Mouse (Mus musculus): ENCODE results near the gene Kcnk13.
A peak's percentile ranks its signal among the peaks of the same experiment; 100 is the strongest.

Gene Kcnk13

DNA sequence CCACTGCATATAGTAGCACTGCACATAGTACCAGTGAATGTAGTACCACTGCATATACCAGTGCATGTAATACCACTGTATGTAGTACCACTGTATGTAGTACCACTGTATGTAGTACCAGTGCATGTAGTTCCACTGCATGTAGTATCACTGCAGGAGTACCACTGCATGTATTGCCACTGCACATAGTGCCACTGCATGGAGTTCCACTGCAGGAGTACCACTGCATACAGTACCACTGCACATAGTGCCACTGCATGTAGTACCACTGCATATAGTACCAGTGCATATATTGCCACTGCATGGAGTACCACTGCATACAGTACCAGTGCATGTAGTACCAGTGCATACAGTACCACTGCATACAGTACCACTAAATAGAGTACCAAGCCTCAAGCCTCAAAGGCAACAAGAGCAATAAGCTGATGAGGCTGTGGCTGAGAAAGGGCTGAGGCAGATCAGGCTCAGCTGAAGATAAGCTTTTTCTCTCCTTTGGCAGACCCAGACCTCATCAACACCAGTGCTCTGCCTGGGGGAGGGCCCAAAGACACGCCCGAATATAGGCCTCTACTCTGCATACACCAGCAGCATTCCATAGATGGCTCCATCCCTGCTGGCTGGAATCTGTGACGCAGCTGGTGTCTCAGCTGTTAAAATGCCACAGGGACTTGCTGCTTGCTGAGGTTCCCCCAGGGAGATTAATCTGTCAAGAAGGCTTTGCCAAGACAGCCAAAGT is 135.8 kb downstream of the Kcnk13 start:
- no peak for DNase-seq

DNA sequence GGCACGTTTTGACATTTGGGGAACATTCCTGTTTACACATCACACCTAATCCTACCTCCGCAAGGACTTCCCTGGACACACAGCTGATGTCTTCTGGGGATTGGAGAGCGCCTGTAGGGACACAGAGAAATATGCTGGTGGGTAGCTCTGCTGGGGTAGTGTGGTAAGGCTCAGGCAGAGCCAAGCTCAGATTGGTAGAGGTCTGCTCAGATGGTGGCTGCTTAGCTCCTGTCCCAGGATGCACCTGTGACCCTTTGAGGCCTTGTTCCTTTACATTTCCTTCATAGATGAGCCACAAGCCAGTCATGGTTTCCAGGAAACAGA is 136.4 kb downstream of the Kcnk13 start:
- DNase-seq: no peak

DNA sequence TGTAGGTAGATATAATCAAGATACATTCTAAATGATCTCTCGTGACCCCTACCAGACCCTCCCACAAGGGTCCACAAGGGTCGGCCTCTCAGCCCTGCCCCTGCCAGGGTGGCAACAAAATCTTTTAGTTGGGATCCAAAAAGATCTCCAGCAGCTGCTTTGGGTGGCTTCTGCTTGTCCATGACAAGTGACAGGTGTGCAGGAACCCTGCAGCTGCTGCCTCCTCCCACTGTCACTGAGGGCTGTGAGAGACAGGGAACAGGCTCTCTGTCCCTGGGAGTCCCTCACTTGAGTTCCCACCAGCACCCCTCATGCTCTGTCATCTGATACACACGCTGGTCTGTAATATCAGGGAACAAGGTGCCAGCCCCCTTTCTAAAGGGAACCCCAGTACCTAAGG is 137.4 kb downstream of the Kcnk13 start:
- no peak for DNase-seq

DNA sequence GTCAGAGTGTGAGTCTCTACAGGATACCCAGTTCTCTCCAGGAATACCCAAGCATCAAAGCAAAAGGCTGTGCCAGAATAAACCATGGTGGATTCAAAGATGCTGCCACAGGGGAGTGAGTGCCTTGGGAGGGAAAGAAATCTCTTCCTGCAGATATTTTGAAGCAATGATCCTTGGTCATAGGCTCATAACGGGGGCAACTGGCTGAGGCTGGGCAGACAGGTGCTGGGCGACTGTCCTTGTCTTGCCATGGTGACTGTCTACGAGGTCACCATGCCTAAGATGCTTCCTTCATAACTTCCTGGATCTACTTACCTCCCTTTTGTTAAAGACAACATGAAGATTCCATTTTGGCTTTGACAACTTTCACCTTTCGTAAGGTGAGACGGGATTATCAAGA is 140.2 kb downstream of the Kcnk13 start:
- DNase-seq: no peak

DNA sequence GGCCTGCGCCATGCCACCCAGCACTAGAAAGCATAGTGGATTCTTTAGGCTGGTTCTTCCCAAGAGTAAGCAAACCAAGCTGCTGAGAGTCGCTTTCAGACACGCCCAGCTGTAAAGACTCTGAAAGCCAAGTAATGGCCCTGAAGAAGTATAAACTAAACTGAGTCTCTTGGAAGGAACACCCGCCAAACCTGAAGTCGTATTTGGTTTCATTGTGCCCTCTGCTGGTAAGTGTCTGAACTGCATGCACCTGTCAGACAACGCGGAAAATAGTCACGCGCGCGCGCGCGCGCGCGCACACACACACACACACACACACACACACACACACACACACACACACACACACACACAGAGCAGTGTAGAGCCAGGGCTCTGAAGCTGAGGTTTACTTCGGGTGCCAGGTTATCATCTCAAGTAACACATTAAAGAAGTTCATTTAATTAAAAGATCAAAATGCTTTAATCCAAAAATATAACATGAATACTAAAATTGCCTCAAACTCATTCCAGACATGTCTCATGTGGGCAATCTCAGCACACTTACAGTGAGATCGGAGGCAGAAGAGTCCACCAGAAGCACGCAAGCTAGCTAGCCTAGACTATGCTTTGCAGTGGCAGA is 142.1 kb downstream of the Kcnk13 start:
- DNase-seq: peak; percentile 29 to 77

DNA sequence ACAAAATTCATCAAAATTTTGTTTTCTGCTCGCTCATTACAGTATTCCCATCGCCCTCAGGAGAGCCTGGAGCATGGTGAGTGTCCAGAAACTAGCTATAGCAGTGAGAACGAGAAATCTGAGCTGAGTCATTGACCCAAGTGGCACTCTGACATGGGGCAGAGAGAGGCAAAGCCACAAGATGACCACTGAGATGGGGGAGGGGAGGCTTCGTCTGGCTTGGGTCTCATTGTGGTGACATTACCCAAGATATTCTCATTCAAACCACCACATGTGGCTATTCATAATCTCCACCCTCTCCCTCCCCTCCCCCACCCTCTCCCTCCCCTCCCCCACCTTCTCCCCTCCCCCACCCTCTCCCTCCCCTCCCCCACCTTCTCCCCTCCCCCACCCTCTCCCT is 143.1 kb downstream of the Kcnk13 start:
- DNase-seq: no peak

DNA sequence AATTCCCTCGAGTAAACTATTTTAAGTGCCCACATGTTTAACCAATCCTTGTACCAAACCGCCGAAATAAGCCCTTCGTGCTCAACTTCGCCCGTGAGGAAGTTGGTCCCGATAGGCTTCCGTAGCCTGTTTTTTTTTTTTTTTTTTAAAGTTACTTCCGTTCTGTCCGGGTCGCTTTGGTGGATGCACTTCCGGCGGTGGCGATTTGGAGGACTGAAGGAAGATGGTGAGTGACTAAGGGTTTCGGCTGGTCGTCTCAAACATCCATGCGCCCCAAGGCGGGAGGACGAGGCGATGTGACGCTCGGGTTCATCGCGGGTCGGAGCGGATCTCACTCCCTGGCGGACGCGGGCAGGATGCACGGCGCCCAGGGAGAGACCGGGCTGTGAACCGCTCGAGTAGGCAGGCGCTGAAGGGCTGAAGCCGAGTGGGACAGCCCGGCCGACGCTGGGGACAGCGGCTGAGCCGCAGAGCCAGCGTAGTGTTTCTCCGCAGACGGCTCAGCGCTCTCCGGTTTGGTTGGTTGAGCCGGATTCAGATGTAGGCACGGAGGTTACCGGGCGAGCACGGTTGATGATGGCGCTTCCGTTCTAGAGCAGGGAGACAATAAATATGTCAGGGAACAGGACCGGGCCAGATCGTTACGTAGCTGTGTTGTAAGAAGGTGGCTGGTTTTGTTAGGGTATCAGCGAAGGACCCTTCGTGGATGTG is 145.8 kb downstream of the Kcnk13 start, which contains the start of gene Psmc1:
Gene Psmc1 (plus strand): TSS at position 169 of the 711 bp plus-strand sequence.
- peak; percentile 63 to 70 for DNase-seq

Data from spleen, adult 18-20 months (tissue).